Mouse (Mus musculus): ENCODE results near the gene Cpped1.

Gene Cpped1

GRCm38 (mm10) chr16:11757951-11758350, 151.3 kb downstream of the Cpped1 start:
- DNase-seq (ENCODE audit: low spot score), result no peak

GRCm38 (mm10) chr16:11757471-11757870, 151.8 kb downstream of the Cpped1 start:
- no peak for DNase-seq (ENCODE audit: low spot score)

GRCm38 (mm10) chr16:11756598-11757245, 152.5 kb downstream of the Cpped1 start:
- no peak for DNase-seq (ENCODE audit: low spot score)

DNA sequence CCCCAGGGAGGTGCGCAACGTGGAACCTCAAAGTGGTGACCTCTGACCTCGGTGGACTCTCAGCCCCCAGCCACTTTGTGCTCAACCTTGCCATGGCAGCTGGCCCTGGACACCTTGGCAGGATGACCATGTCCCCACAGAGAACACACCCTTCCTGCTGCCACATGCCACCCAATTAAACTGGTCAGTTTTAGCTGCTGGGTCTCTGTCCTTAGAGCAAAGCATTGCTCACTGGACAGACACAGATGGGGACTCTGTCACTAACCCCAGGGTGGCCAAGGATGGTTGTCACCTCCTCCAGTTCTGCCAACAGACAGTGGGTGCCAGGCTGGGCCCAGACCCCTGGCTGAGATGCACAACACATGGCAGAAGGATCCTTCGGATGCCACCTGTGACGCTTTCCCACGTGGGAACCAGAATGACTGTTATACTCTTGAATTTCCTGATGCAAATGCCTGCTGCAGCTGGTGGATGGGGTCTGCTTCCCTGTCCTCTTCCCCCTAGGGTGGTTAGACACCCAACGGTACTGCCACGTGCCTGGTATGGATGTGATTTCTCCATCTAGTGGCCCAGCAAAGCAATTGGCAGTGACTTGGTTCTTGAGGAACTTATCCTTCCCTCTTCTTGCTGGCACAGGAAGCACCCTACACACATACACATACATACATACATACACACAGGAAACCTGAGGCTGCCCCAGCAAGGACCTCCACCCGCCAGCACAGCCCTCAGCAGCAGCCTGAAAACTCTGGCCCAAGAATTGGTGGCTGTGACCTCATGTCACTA, 153.8 kb downstream of the Cpped1 start:
- DNase-seq (ENCODE audit: low spot score), result no peak

DNA sequence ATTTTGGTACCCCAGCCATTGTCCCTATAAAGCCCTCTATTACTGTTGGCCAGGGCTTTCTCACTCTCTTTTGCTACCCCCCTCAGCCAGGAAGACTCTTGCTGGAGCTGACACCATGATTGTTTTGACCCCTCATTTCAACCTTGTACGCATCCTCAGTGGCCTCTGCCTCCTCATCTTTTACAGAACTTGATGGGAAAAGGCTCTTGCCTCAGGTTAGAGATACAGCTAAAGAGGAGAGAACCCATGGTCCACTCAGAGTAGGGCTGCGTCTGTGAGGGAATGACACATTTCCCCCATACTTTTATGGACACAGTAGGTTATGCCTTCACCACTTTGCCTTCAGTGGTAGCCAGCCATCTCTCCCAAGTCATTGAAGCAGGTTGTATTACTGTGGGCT, 155.1 kb downstream of the Cpped1 start:
- no peak for DNase-seq (ENCODE audit: low spot score)

Measured in T-cell, adult 2 months (primary cell).